Mouse (Mus musculus) duodenum, adult 2 months (tissue): ENCODE results near the gene Mtr. TPM values are rescaled to one million over a fixed set of nuclear protein-coding genes. Genes with fewer than 3 reads are reported as not detected.

ENCODE experiments used
- polyA plus RNA-seq: library from polyadenylated mRNA; depleted of rRNA; stranded (reverse); fragments of >200 nt; gene quantifications from 2 replicates; pipeline ENCODE4 v1.2.3, GENCODE M21; 2012; ENCODE audit warnings: low replicate concordance; rRNA removed

Gene Mtr
- 1.4 and 1.6 TPM in 2 replicates for polyA plus RNA-seq

GRCm38 (mm10) chr13:12257391-12258380, at the start of gene Mtr:
TSS of gene Mtr (minus strand) at chr13:12258113.

Other genes with a start within 250 kb of the Mtr start
- gene Ryr2, start 151.2 kb downstream of the Mtr start, polyA plus RNA-seq: 0.18 and 0.33 TPM in 2 replicates
- gene Actn2, start 82.6 kb upstream of the Mtr start, polyA plus RNA-seq: 6.5 and 8.6 TPM in 2 replicates
- gene Heatr1, start 136.9 kb upstream of the Mtr start, polyA plus RNA-seq: 4.2 and 5.5 TPM in 2 replicates
- gene Lgals8, start 206.8 kb upstream of the Mtr start, polyA plus RNA-seq: 10.0 and 11.2 TPM in 2 replicates